Mouse (Mus musculus) spleen, adult 2 months (tissue): ENCODE data around the gene Cacna2d3. TPM values are rescaled to one million over a fixed set of nuclear protein-coding genes. Genes with fewer than 3 reads are reported as not detected.

Experiments used
- DNase-seq, 2 experiments: peaks; one replicate each; pipeline versions ENCODE4 v3.0.0 to v3.0.0-alpha.2; 2012 to 2021; ENCODE audit warnings: low spot score in 2 of 2, low read depth in 1 of 2
- H3K27ac ChIP-seq: fragments of 200-500 bp; 2 replicates; pipeline ENCODE4 v1.5.1; 2012; ENCODE audit warnings: low read length, inconsistent platforms; ENCODE audit not compliant: insufficient read depth
- H3K27me3 ChIP-seq: fragments of 200-500 bp; 2 replicates; pipeline ENCODE4 v1.6.1; 2012; ENCODE audit warnings: mild to moderate bottlenecking, moderate library complexity, low read length, inconsistent platforms; ENCODE audit not compliant: control insufficient read depth, insufficient read depth
- H3K36me3 ChIP-seq: fragments of 200-500 bp; 2 replicates; pipeline ENCODE4 v1.6.1; 2012; ENCODE audit warnings: mild to moderate bottlenecking, low read length, inconsistent platforms; ENCODE audit not compliant: control insufficient read depth, insufficient read depth
- H3K4me1 ChIP-seq: fragments of 200-500 bp; 2 replicates; pipeline ENCODE4 v1.6.1; 2011; ENCODE audit warnings: inconsistent platforms; ENCODE audit not compliant: control insufficient read depth, insufficient read depth, insufficient read length
- H3K4me3 ChIP-seq: fragments of 200-500 bp; 2 replicates; pipeline ENCODE4 v1.5.1; 2011; ENCODE audit warnings: mild to moderate bottlenecking, inconsistent platforms; ENCODE audit not compliant: insufficient read depth, insufficient read length; ENCODE audit errors: extremely low read depth
- CTCF ChIP-seq: fragments of 200-500 bp; IDR thresholded peaks from 2 replicates; pipeline ENCODE4 v1.5.1; 2011; ENCODE audit warnings: mild to moderate bottlenecking, inconsistent platforms; ENCODE audit not compliant: insufficient read depth, insufficient read length, insufficient replicate concordance; ENCODE audit errors: extremely low read depth
- POLR2A ChIP-seq: fragments of 200-500 bp; IDR thresholded peaks from 2 replicates; pipeline ENCODE4 v1.6.1; 2011; ENCODE audit warnings: low read depth, low read length, inconsistent platforms
- WGBS: fragments of 180-500 bp; shearing (Covaris S2); methylation state at CpG from one replicate; pipeline ENCODE4 v1.1.7; 2018; 5-methylcytosine and 5-hydroxymethylcytosine counted together
- polyA plus RNA-seq: library from polyadenylated mRNA; depleted of rRNA; stranded (reverse); fragments of >200 nt; gene quantifications from 2 replicates; pipeline ENCODE4 v1.2.3, GENCODE M21; 2012

Cacna2d3 gene
- polyA plus RNA-seq, 1 experiment: 0.19 TPM

DNA sequence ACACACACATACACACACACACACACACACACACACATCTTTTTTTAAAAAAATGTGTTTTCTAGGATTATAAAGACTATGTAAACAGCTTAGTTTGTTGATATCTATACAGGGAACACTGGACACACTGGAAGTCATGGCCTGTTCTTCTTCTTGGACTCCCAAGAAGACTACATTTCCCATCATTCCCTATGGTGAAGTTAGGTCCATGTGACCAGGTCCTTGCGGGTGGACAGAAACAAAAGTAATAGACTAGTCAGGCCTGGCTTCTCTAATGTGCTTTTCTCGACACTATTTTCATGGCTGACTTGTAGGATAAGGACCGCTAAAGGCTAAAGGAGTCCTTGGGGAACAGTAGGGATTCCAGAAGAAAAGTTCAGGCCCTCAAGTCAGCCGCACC lies 78.4 kb downstream of the Cacna2d3 start:
- TF ChIP-seq POLR2A: no peak
- no peak for TF ChIP-seq CTCF
- no peaks in the 10 kb centered on the region for H3K36me3 ChIP-seq
- H3K27ac ChIP-seq: no peak overlapping the region
- H3K4me1 ChIP-seq: no peaks in the 10 kb centered on the region
- H3K4me3 ChIP-seq: no peak overlapping the region
- 75% methylated on average over 4 of the region's 4 CpGs for WGBS
- DNase-seq: no peak
- H3K27me3 ChIP-seq: no peaks in the 10 kb centered on the region

DNA sequence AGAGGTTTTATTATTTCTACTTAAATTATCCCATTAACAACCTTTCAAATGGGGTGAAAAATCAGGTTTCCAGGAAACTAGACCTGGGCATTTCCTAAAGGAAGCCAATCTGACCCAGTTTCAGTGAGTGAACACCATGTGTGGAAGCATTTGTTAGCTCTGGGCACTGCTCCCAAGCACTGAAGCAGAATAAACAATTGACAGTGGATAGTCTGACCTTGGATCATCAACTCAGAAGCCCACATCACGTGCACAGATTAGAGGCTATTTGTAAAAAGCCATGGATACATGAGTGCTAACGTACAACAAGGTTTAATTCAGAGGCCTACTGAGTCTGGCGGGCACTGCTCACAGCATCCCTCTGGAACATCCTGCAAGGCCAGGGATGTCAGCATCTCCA lies 82.4 kb downstream of the Cacna2d3 start:
- H3K4me3 ChIP-seq: no peak overlapping the region
- 79% methylated on average over 3 of the region's 3 CpGs for WGBS

DNA sequence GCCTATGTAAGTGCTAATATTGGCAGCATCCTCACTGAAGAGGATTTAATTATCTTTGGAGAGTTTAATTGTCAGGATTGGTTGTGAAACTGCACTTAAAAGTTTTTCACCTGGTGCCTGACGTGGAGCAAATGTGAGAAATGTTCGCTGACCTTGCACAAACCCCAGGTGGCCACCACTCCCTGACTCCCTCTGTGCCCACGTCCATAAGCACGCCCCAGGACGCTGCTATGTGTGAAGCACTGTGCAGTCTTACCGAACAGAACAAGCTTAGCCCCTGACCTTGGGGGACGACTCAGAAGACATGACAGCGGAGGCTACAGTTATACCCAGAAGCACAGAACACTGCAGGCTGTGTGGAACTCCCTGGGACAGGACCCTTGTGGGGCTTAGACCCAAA lies 93.5 kb downstream of the Cacna2d3 start:
- Histone ChIP-seq H3K27me3 (no peaks in the 10 kb centered on the region), H3K4me3 (no peak overlapping the region), H3K4me1 (no peaks in the 10 kb centered on the region), H3K36me3 (no peaks in the 10 kb centered on the region), H3K27ac (no peak overlapping the region)
- no peak for DNase-seq
- 88% methylated on average over 8 of the region's 8 CpGs for WGBS
- TF ChIP-seq POLR2A (no peak), CTCF (no peak)

More for the DNA sequence above, 82.4 kb downstream of the Cacna2d3 start:
- H3K36me3 ChIP-seq: no peaks in the 10 kb centered on the region
- TF ChIP-seq CTCF (no peak), POLR2A (no peak)
- H3K4me1 ChIP-seq: no peaks in the 10 kb centered on the region
- H3K27ac ChIP-seq: no peak overlapping the region
- H3K27me3 ChIP-seq: no peaks in the 10 kb centered on the region
- no peak for DNase-seq

DNA sequence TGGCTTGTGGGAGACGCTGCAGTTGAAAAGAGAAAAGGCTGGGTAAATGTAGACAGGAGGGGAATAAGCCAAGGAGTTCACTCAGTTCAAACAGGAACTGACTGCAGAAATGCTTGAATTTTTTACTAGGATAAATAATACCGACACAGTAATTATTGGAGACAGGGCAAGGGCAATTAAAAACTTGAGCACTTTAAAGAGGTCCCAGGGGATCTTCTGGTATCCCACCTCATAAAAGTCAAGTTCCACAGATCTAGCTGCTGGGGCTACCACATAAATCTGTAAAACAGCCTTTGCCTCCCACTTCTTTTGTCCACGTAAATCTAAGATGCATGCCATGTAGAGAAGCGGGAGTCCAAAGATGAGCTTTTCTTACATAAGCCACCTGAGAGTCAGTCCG lies 109.2 kb downstream of the Cacna2d3 start:
- Histone ChIP-seq H3K27me3 (no peaks in the 10 kb centered on the region), H3K4me3 (no peak overlapping the region), H3K4me1 (no peaks in the 10 kb centered on the region), H3K36me3 (no peaks in the 10 kb centered on the region), H3K27ac (no peak overlapping the region)
- DNase-seq: no peak
- TF ChIP-seq CTCF: no peak
- no peak for TF ChIP-seq POLR2A
- 88% methylated on average over 5 of the region's 5 CpGs for WGBS

DNA sequence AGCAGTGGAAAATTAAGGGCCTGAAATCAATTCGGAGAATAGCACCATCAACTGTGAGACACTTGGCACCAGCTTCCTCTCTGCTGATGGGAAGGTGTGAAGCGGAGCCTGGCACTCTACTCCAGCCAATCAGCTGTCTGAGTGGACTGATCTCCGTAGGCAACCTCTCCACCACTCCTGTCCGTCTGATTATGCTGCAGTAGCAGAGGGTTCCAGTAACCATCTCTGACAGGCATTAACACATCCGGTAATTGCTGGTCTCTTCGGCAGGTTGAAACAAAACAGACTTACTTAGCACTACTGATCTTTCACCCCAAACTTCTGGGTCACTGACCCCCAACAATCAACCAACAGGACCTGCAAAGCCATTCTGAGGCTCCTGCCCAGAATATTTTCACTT lies 112.9 kb downstream of the Cacna2d3 start:
- H3K27ac ChIP-seq: no peak overlapping the region
- no peak overlapping the region for H3K4me3 ChIP-seq
- TF ChIP-seq POLR2A (no peak), CTCF (no peak)
- DNase-seq: no peak
- 79% methylated on average over 6 of the region's 6 CpGs for WGBS
- H3K36me3 ChIP-seq: no peaks in the 10 kb centered on the region
- no peaks in the 10 kb centered on the region for H3K27me3 ChIP-seq
- H3K4me1 ChIP-seq: no peaks in the 10 kb centered on the region

DNA sequence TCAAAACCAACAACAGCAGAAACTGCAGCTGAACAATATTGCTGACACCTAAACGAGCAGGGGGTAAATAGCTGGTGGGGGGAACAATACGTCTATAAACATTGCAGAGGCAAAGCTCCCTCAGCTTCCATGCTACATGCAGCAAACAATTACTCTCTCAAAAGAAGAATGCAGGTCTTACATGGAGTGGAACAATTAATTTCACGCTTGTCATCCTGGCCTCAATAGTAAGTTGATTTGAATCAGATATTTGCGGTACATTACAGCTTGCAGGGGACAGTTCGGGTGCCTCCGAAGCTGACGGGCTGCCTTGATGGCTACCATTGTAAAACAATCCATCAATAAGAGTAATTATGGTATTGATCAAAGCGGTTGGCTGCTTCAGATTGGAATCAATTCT lies 122.2 kb downstream of the Cacna2d3 start:
- Histone ChIP-seq H3K27ac (no peak overlapping the region), H3K27me3 (no peaks in the 10 kb centered on the region), H3K4me1 (no peaks in the 10 kb centered on the region), H3K36me3 (no peaks in the 10 kb centered on the region), H3K4me3 (no peak overlapping the region)
- 85% methylated on average over 8 of the region's 8 CpGs for WGBS
- TF ChIP-seq CTCF (no peak), POLR2A (no peak)
- no peak for DNase-seq

DNA sequence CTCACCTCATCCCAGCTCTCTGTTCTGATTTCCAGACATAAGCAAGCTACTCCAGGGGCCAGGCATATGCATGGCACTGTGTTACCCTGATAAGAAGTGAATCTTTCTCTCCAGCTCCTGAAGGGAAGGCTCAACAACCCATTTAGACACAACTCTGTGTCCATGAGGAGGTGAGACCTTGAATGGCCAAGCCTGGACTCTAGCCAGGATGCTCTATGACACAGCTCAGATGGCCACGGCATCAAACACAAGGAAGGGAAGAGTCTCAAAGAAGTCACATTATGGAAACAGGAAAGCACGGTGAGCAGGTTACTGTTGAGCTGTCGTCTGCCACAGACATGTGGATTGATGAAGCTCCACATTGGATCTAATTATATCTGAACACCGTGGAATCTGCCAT lies 128.8 kb downstream of the Cacna2d3 start:
- Histone ChIP-seq H3K4me3 (no peak overlapping the region), H3K4me1 (no peaks in the 10 kb centered on the region), H3K27me3 (no peaks in the 10 kb centered on the region), H3K36me3 (no peaks in the 10 kb centered on the region), H3K27ac (no peak overlapping the region)
- no peak for TF ChIP-seq POLR2A
- no peak for TF ChIP-seq CTCF
- 88% methylated on average over 4 of the region's 4 CpGs for WGBS
- no peak for DNase-seq

DNA sequence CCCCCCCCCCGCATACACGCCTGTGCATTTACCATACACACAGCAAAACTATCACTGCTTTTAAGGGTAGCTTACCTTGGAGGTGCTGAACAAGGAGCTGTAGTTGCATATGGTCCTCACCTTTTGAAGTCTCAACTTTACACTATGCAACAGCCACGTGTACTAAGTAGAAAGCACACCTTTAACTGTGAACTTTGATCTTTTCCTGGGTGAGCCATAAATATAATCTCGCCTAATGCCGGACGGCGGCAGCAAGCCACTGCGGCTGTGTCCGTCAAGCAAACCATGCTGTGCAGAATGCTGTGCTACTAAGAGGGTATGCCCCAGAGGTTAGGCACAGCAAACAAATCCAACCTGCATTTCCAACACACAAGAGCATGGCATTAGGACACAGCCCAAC lies 132.0 kb downstream of the Cacna2d3 start:
- no peak for TF ChIP-seq POLR2A
- TF ChIP-seq CTCF: no peak

More for the DNA sequence above, 132.0 kb downstream of the Cacna2d3 start:
- Histone ChIP-seq H3K4me1 (no peaks in the 10 kb centered on the region), H3K4me3 (no peak overlapping the region), H3K27me3 (no peaks in the 10 kb centered on the region), H3K27ac (no peak overlapping the region), H3K36me3 (no peaks in the 10 kb centered on the region)
- WGBS: 87% methylated on average over 9 of the region's 9 CpGs
- no peak for DNase-seq
